Mouse (Mus musculus) midbrain, embryonic 14.5 days (tissue): ENCODE results near the gene Yif1a. TPM values are rescaled to one million over a fixed set of nuclear protein-coding genes. Genes with fewer than 3 reads are reported as not detected.

Experiments used
- ATAC-seq: fragments of 200-750 bp; cut with Nextera tagmentation; 2 replicates; pipeline ENCODE4 v1.8.0; 2017; ENCODE audit warnings: moderate number of reproducible peaks, moderate library complexity; ENCODE audit not compliant: low FRiP score, low TSS enrichment
- DNase-seq: peaks from one replicate; pipeline ENCODE4 v3.0.0-alpha.2; 2015
- H3K27ac ChIP-seq: fragments of 300-500 bp; sonication (generic); replicated peaks from 2 replicates; pipeline ENCODE4 v1.5.1; 2014; ENCODE audit warnings: mild to moderate bottlenecking, low read depth, low read length, moderate library complexity
- H3K27me3 ChIP-seq: fragments of 300-500 bp; sonication (generic); 2 replicates; pipeline ENCODE4 v1.6.1; 2014; ENCODE audit warnings: low read length, control low read depth, mixed read lengths; ENCODE audit not compliant: control insufficient read depth, insufficient read depth
- H3K36me3 ChIP-seq: fragments of 300-500 bp; sonication (generic); 2 replicates; pipeline ENCODE4 v1.6.1; 2014; ENCODE audit warnings: low read length, control low read depth; ENCODE audit not compliant: control insufficient read depth, insufficient read depth
- H3K4me1 ChIP-seq: fragments of 300-500 bp; sonication (generic); 2 replicates; pipeline ENCODE4 v1.6.1; 2014; ENCODE audit warnings: mild to moderate bottlenecking, antibody characterized with exemption, low read length, control low read depth; ENCODE audit not compliant: control insufficient read depth, insufficient read depth
- H3K4me2 ChIP-seq: fragments of 300-500 bp; sonication (generic); 2 replicates; pipeline ENCODE4 v1.6.1; 2014; ENCODE audit warnings: mild to moderate bottlenecking, low read length, moderate library complexity
- H3K4me3 ChIP-seq: fragments of 300-500 bp; sonication (generic); replicated peaks from 2 replicates; pipeline ENCODE4 v1.5.1; 2014; ENCODE audit warnings: low read depth, low read length
- H3K9ac ChIP-seq: fragments of 300-500 bp; sonication (generic); replicated peaks from 2 replicates; pipeline ENCODE4 v1.6.1; 2014; ENCODE audit warnings: mild to moderate bottlenecking, low read length, moderate library complexity
- H3K9me3 ChIP-seq: fragments of 300-500 bp; sonication (generic); 2 replicates; pipeline ENCODE4 v1.6.1; 2016; ENCODE audit warnings: low read length, control low read depth, mixed read lengths; ENCODE audit not compliant: control insufficient read depth
- WGBS: fragments of 180-500 bp; shearing (Covaris S2); extraction: QIAGEN DNeasy Blood & Tissue Kit; methylation state at CpG from one replicate; pipeline ENCODE4 v1.1.7; 2014; 5-methylcytosine and 5-hydroxymethylcytosine counted together
- polyA plus RNA-seq: library from polyadenylated mRNA; unstranded; fragments of >200 nt; fragmentation: Nextera tagmentation; extraction: Ambion mirVana; gene quantifications from 2 replicates; pipeline ENCODE4 v1.2.1, GENCODE M21; 2014

The Yif1a gene
- polyA plus RNA-seq, 1 experiment from 2014 or later, result 62.2 TPM

GRCm38 (mm10) chr19:5067867-5068569 lies 20.3 kb upstream of the Yif1a start, which contains the start of gene Cd248:
TSS of gene Cd248 (plus strand) at chr19:5068078.
- Histone ChIP-seq H3K4me3 (peak within 1 kb of the TSS; percentile 33), H3K4me1 (peaks cover 31% of the 10 kb centered on the region), H3K4me2 (peak within 1 kb of the TSS; percentile 72), H3K9ac (peak within 1 kb of the TSS; percentile 57), H3K27me3 (peaks cover 33% of the 10 kb centered on the region), H3K36me3 (no peaks in the 10 kb centered on the region), H3K27ac (no peak within 1 kb of the TSS), H3K9me3 (no peaks in the 10 kb centered on the region)
- 2% methylated on average over 56 of the region's 56 CpGs for WGBS
- ATAC-seq, result no peak
- peak; percentile 69 for DNase-seq

DNA sequence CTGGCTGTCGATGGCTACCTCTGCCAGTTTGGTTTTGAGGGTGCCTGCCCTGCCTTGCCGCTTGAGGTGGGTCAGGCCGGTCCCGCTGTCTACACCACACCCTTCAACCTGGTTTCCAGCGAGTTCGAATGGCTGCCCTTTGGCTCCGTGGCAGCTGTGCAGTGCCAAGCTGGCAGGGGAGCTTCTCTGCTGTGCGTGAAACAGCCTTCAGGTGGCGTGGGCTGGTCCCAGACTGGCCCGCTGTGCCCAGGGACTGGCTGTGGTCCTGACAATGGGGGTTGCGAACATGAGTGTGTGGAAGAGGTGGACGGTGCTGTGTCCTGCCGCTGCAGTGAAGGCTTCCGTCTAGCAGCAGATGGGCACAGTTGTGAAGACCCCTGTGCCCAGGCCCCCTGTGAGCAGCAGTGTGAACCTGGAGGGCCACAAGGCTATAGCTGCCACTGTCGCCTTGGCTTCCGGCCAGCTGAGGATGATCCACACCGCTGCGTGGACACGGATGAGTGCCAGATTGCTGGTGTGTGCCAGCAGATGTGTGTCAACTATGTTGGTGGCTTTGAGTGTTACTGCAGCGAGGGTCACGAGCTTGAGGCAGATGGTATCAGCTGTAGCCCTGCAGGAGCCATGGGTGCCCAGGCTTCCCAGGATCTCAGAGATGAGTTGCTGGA lies 19.6 kb upstream of the Yif1a start:
- Histone ChIP-seq H3K4me3 (peak overlapping the region; percentile 33), H3K36me3 (no peaks in the 10 kb centered on the region), H3K9me3 (no peaks in the 10 kb centered on the region), H3K4me2 (peak overlapping the region; percentile 72), H3K4me1 (peaks cover 31% of the 10 kb centered on the region), H3K27ac (no peak overlapping the region), H3K9ac (peak overlapping the region; percentile 57; the same call in 1 of the 2 replicates), H3K27me3 (peaks cover 33% of the 10 kb centered on the region)
- DNase-seq (no peak), ATAC-seq (no peak)
- WGBS, result 37% methylated on average over 21 of the region's 21 CpGs

- no peaks in the 10 kb centered on the region for H3K9me3 ChIP-seq
- no peak overlapping the region for H3K4me2 ChIP-seq
- H3K27me3 ChIP-seq, result peaks cover 33% of the 10 kb centered on the region
- H3K4me1 ChIP-seq, result peaks cover 31% of the 10 kb centered on the region
- no peak overlapping the region for H3K9ac ChIP-seq
- WGBS, result 85% methylated on average over 5 of the region's 5 CpGs
- no peaks in the 10 kb centered on the region for H3K36me3 ChIP-seq
- no peak overlapping the region for H3K4me3 ChIP-seq
- ATAC-seq (no peak), DNase-seq (no peak)
- H3K27ac ChIP-seq, result no peak overlapping the region
These were observed 18.9 kb upstream of the Yif1a start for GRCm38 (mm10) chr19:5069486-5069885.

DNA sequence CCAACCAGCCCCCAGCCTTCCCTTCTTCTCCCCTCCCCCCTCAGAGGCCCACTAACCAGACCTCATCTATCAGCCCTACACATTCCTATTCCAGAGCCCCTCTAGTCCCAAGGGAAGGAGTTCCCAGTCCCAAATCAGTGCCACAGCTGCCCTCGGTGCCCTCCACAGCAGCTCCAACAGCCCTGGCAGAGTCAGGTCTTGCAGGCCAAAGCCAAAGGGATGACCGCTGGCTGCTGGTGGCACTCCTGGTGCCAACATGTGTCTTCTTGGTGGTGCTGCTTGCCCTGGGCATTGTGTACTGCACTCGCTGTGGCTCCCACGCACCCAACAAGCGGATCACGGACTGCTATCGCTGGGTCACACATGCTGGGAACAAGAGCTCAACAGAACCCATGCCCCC lies 18.4 kb upstream of the Yif1a start:
- Histone ChIP-seq H3K27me3 (peaks cover 33% of the 10 kb centered on the region), H3K4me3 (no peak overlapping the region), H3K9ac (no peak overlapping the region), H3K27ac (no peak overlapping the region), H3K4me2 (no peak overlapping the region), H3K4me1 (peaks cover 31% of the 10 kb centered on the region), H3K9me3 (no peaks in the 10 kb centered on the region), H3K36me3 (no peaks in the 10 kb centered on the region)
- WGBS, result 88% methylated on average over 7 of the region's 7 CpGs
- DNase-seq (no peak), ATAC-seq (no peak)

DNA sequence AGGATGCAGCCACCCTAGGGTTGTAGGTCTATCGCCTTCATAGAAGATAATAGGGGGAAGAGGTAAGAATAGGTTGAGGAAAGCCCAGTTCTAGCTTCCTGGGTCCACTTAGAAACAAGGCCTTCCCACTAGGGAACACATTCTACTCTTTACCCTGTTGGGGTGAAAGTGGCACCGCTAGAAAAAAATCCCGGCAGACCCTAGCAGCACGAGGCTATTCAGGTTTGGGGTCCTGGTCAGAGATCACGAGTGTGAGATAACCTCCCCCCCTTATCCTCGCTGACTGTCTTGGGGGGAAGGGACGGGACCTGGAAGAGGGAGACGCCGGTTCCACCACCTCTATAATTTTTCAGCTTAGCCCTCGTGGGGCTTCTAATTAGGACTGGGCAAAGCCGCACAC lies 17.3 kb upstream of the Yif1a start:
- no peak for ATAC-seq
- Histone ChIP-seq H3K27me3 (peaks cover 33% of the 10 kb centered on the region), H3K9ac (peak overlapping the region; percentile 47), H3K27ac (0 out of 2 replicates have a peak overlapping the region, but pooled peaks have one; percentile 26), H3K36me3 (no peaks in the 10 kb centered on the region), H3K4me1 (peaks cover 31% of the 10 kb centered on the region), H3K9me3 (no peaks in the 10 kb centered on the region), H3K4me2 (peak overlapping the region; percentile 69), H3K4me3 (peak overlapping the region; percentile 41)
- 9% methylated on average over 11 of the region's 11 CpGs for WGBS
- no peak for DNase-seq

GRCm38 (mm10) chr19:5071545-5072369 lies 16.6 kb upstream of the Yif1a start:
- peak overlapping the region; percentile 47 for H3K9ac ChIP-seq
- H3K4me3 ChIP-seq, result peak overlapping the region; percentile 41
- H3K4me2 ChIP-seq, result peak overlapping the region; percentile 69
- H3K27me3 ChIP-seq, result peaks cover 33% of the 10 kb centered on the region
- peaks cover 31% of the 10 kb centered on the region for H3K4me1 ChIP-seq
- DNase-seq, result peak; percentile 85
- 0 out of 2 replicates have a peak overlapping the region, but pooled peaks have one; percentile 26 for H3K27ac ChIP-seq
- WGBS, result under 1% methylated on average over 40 of the region's 40 CpGs
- no peaks in the 10 kb centered on the region for H3K9me3 ChIP-seq
- peak; percentile 86 for ATAC-seq
- no peaks in the 10 kb centered on the region for H3K36me3 ChIP-seq

- ATAC-seq, result peak; percentile 9; the same call in 1 of the 2 replicates
- H3K27ac ChIP-seq, result no peak overlapping the region
- peaks cover 29% of the 10 kb centered on the region for H3K4me1 ChIP-seq
- WGBS, result 3% methylated on average over 20 of the region's 20 CpGs
- no peaks in the 10 kb centered on the region for H3K36me3 ChIP-seq
- H3K9ac ChIP-seq, result no peak overlapping the region
- H3K4me3 ChIP-seq, result peak overlapping the region; percentile 41
- H3K9me3 ChIP-seq, result no peaks in the 10 kb centered on the region
- peaks cover 26% of the 10 kb centered on the region for H3K27me3 ChIP-seq
- H3K4me2 ChIP-seq, result peak overlapping the region; percentile 69
- DNase-seq, result peak; percentile 55
These were observed 15.8 kb upstream of the Yif1a start for GRCm38 (mm10) chr19:5072389-5073019.

DNA sequence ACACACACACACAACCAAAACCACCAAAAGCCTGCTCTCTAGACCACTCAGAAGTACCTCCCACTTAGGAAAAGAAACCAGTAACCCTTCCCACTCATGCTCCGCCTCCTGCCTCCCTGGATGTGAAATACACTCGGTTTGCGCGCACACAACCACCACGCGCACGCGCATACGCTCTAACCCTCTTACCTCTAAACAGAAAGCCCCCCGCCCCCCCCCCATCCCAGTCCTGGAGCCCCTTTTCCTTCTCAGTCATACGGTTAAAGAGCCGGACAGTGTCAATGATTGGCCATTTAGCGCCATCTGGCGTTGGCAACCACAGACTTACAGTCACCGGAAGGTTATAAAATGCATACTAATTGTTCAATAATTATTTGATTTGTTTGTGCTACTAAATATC lies 15.3 kb upstream of the Yif1a start:
- Histone ChIP-seq H3K9ac (no peak overlapping the region), H3K27me3 (peaks cover 22% of the 10 kb centered on the region), H3K4me1 (peaks cover 24% of the 10 kb centered on the region), H3K4me2 (peak overlapping the region; percentile 69), H3K27ac (no peak overlapping the region), H3K4me3 (no peak overlapping the region), H3K9me3 (no peaks in the 10 kb centered on the region), H3K36me3 (no peaks in the 10 kb centered on the region)
- no peak; the same call in 1 of the 2 replicates for ATAC-seq
- DNase-seq, result peak; percentile 87
- 1% methylated on average over 15 of the region's 15 CpGs for WGBS
